19 mouse cellular contexts compared by ENCODE assay signal in the genomic region with DNA sequence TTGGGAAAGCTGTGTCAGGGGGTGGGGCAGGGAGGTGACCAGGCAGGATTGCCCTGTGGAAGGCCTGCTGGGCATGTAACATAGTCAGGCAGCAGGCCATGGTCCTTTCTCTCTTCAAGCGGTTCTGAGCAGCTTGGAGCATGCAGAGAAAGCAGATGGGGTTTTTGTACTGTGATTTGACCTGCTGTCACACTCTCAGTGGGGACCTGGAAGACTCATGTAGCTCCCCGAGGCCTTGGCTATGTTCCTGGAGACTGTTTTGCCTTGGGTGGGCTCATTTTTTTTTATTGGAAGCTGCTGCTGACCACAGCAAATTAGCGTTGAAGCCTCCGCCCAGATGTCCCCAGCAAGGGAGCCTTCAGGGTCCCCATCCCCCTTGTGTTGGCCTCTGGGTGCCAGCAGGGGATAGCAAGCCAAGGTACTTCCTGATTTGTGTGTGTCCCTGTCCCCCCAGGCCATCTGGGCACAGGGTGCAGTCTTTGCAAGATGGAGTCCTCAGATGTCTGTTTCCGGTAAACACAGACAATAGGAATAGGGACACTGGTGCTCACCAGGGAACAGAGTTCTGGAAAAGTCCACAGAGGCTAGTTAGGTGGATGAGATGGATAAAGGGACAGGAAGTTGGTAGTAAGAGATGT. TPM values are rescaled to one million over a fixed set of nuclear protein-coding genes. Genes with fewer than 3 reads are reported as not detected.
DNase-seq lines count a peak whose midpoint lies in the region; ATAC-seq and TF ChIP-seq lines count a peak whose summit lies in the region.
"Had no signal": no experiment of that assay in that cellular context is flagged by ENCODE, and none has a peak within 500 bp of the region (broad histone marks: within the 10 kb centered on the region; RNA-seq: fewer than 3 reads in every experiment).

No protein-coding gene starts in this region.

- H3K4me2 ChIP-seq in forebrain, embryonic 14.5 days (ENCODE audit: low read length): no peak overlapping the region
- no peak overlapping the region for H3K4me2 ChIP-seq in forebrain, embryonic 11.5 days (ENCODE audit: low read depth, low read length, severe bottlenecking)
- H3K4me2 ChIP-seq in forebrain, postnatal 0 days (ENCODE audit: low read depth): no peak overlapping the region
- H3K4me2 ChIP-seq: heart, embryonic 12.5 days had no signal

- peak; percentile 55; the same call in 1 of the 2 replicates for ATAC-seq in forebrain, embryonic 14.5 days
- no peak for ATAC-seq in forebrain, embryonic 11.5 days (replicated peaks; ENCODE audit: low FRiP score)
- peak; percentile 79 for ATAC-seq in forebrain, postnatal 0 days
- no peak for ATAC-seq in erythroid progenitor cell, adult 5-6 weeks (replicated peaks; ENCODE audit: low FRiP score, poor library complexity, severe bottlenecking)
- ATAC-seq: Patski had no signal

- peak; percentile 70 for DNase-seq in forebrain, embryonic 14.5 days (ENCODE audit: low spot score)
- DNase-seq in forebrain, embryonic 11.5 days (ENCODE audit: low spot score): no peak
- peak; percentile 50 for DNase-seq in retina, postnatal 1 day
- no peak for DNase-seq in retina, embryonic 14.5 days (ENCODE audit: low spot score)
- DNase-seq in forebrain, postnatal 0 days: peak; percentile 59
- no peak for DNase-seq in urinary bladder, postnatal 10 days (ENCODE audit: low spot score)
- no peak for DNase-seq in thymus, adult 18-20 months
- DNase-seq: gastrocnemius, postnatal 25 days; right cerebral cortex, postnatal 14 days had no signal

- H3K36me3 ChIP-seq in forebrain, embryonic 14.5 days (ENCODE audit: control insufficient read depth, insufficient read depth, low read length): no peaks in the 10 kb centered on the region
- H3K36me3 ChIP-seq in forebrain, embryonic 11.5 days (ENCODE audit: control insufficient read depth, insufficient read depth, low read length): no peaks in the 10 kb centered on the region
- no peaks in the 10 kb centered on the region for H3K36me3 ChIP-seq in forebrain, postnatal 0 days (ENCODE audit: insufficient read depth)
- H3K36me3 ChIP-seq: embryonic facial prominence, embryonic 10.5 days; heart, embryonic 12.5 days had no signal

- no peak overlapping the region for H3K9ac ChIP-seq in forebrain, embryonic 14.5 days (ENCODE audit: low read length)
- no peak overlapping the region for H3K9ac ChIP-seq in forebrain, embryonic 11.5 days (ENCODE audit: low read length)
- H3K9ac ChIP-seq in forebrain, postnatal 0 days: no peak overlapping the region
- H3K9ac ChIP-seq: heart, embryonic 12.5 days had no signal

- no peaks in the 10 kb centered on the region for H3K27me3 ChIP-seq in forebrain, embryonic 14.5 days (replicated peaks; ENCODE audit: control insufficient read depth, insufficient read depth, low read length)
- H3K27me3 ChIP-seq in forebrain, embryonic 11.5 days (ENCODE audit: control insufficient read depth, insufficient read depth, low read length): no peaks in the 10 kb centered on the region
- no peaks in the 10 kb centered on the region for H3K27me3 ChIP-seq in forebrain, postnatal 0 days (ENCODE audit: insufficient read depth, low read length)
- H3K27me3 ChIP-seq: heart, embryonic 12.5 days; Patski had no signal

- no peaks in the 10 kb centered on the region for H3K9me3 ChIP-seq in forebrain, embryonic 14.5 days (replicated peaks; ENCODE audit: control insufficient read depth, low read length)
- H3K9me3 ChIP-seq in forebrain, embryonic 11.5 days (ENCODE audit: control insufficient read depth, low read length): no peaks in the 10 kb centered on the region
- no peaks in the 10 kb centered on the region for H3K9me3 ChIP-seq in forebrain, postnatal 0 days (ENCODE audit: low read length)
- H3K9me3 ChIP-seq: embryonic facial prominence, embryonic 10.5 days; heart, embryonic 12.5 days had no signal

- TF ChIP-seq CTCF in forebrain, postnatal 0 days (IDR thresholded peaks at IDR 0.05; ENCODE audit: low read depth): no peak

- 57% methylated on average over 5 of the region's 5 CpGs for WGBS in forebrain, embryonic 14.5 days
- WGBS in forebrain, embryonic 11.5 days: 85% methylated on average over 5 of the region's 5 CpGs
- WGBS in forebrain, postnatal 0 days: 34% methylated on average over 5 of the region's 5 CpGs

- no peaks in the 10 kb centered on the region for H3K4me1 ChIP-seq in forebrain, embryonic 14.5 days (ENCODE audit: control insufficient read depth, insufficient read depth, low read length)
- H3K4me1 ChIP-seq in forebrain, embryonic 11.5 days (replicated peaks; ENCODE audit: control insufficient read depth, insufficient read depth, low read length): peaks cover 4% of the 10 kb centered on the region; the same call in 1 of the 2 replicates
- H3K4me1 ChIP-seq in forebrain, postnatal 0 days (ENCODE audit: insufficient read depth): no peaks in the 10 kb centered on the region

- no peak overlapping the region for H3K4me3 ChIP-seq in forebrain, embryonic 14.5 days (ENCODE audit: low read depth, low read length)
- no peak overlapping the region for H3K4me3 ChIP-seq in forebrain, embryonic 11.5 days (ENCODE audit: low read depth, low read length)
- no peak overlapping the region for H3K4me3 ChIP-seq in forebrain, postnatal 0 days (ENCODE audit: low read depth, low read length)
- H3K4me3 ChIP-seq: embryonic facial prominence, embryonic 10.5 days; heart, embryonic 12.5 days had no signal

- no peak overlapping the region for H3K27ac ChIP-seq in forebrain, embryonic 14.5 days (ENCODE audit: low read depth, low read length)
- no peak overlapping the region for H3K27ac ChIP-seq in forebrain, embryonic 11.5 days (ENCODE audit: low read depth, low read length)
- H3K27ac ChIP-seq in forebrain, postnatal 0 days (ENCODE audit: low read depth, low read length): no peak overlapping the region; the same call in 1 of the 2 replicates
- H3K27ac ChIP-seq: embryonic facial prominence, embryonic 10.5 days had no signal

RNA-seq across cellular contexts. Expression of a gene that starts 13.9 kb away (rescaled TPM):
- polyA plus RNA-seq in forebrain, embryonic 14.5 days (2014; fragmentation: Nextera tagmentation; extraction: Ambion mirVana): 12.3 and 16.7 TPM in 2 replicates
- 22.5 and 24.4 TPM in 2 replicates for polyA plus RNA-seq in forebrain, embryonic 11.5 days (2014; fragmentation: Nextera tagmentation; extraction: Ambion mirVana)
- total RNA-seq in forebrain, postnatal 0 days (2014; rRNA removed): 37.2 and 40.9 TPM in 2 replicates
- 13.5 and 18.2 TPM in 2 replicates for polyA plus RNA-seq in forebrain, postnatal 0 days (2015; fragmentation: Nextera tagmentation; extraction: Ambion mirVana)
- 143 and 148 TPM in 2 replicates for total RNA-seq in erythroid progenitor cell, adult 5-6 weeks (2015; ENCODE audit: low replicate concordance)
- 101 and 111 TPM in 2 replicates for total RNA-seq in erythroid progenitor cell, adult 5-6 weeks (2017; ENCODE audit: low replicate concordance)

RNA-seq across cellular contexts. Expression of a gene that starts 25.1 kb away (rescaled TPM):
- 1.2 and 1.7 TPM in 2 replicates for polyA plus RNA-seq in forebrain, embryonic 14.5 days (2014; fragmentation: Nextera tagmentation; extraction: Ambion mirVana)
- polyA plus RNA-seq in forebrain, embryonic 11.5 days (2014; fragmentation: Nextera tagmentation; extraction: Ambion mirVana): 0.76 and 0.77 TPM in 2 replicates
- 13.2 and 13.5 TPM in 2 replicates for total RNA-seq in forebrain, postnatal 0 days (2014; rRNA removed)
- polyA plus RNA-seq in forebrain, postnatal 0 days (2015; fragmentation: Nextera tagmentation; extraction: Ambion mirVana): 5.0 and 7.9 TPM in 2 replicates
- total RNA-seq in erythroid progenitor cell, adult 5-6 weeks (2015; ENCODE audit: low replicate concordance): 29.9 and 42.8 TPM in 2 replicates
- total RNA-seq in erythroid progenitor cell, adult 5-6 weeks (2017; ENCODE audit: low replicate concordance): 36.8 and 50.7 TPM in 2 replicates
- total RNA-seq: liver, adult 2 months; megakaryocyte, adult 5-6 weeks had no signal
- polyA plus RNA-seq: liver, adult 2 months; Patski had no signal

RNA-seq across cellular contexts. Expression of a gene that starts 25.2 kb away (rescaled TPM):
- polyA plus RNA-seq in forebrain, embryonic 14.5 days (2014; fragmentation: Nextera tagmentation; extraction: Ambion mirVana): 0.19 TPM in 1 of 2 replicates, not detected in the other
- polyA plus RNA-seq in forebrain, embryonic 11.5 days (2014; fragmentation: Nextera tagmentation; extraction: Ambion mirVana): not detected in 2 replicates
- not detected in 2 replicates for total RNA-seq in forebrain, postnatal 0 days (2014; rRNA removed)
- 0.15 and 0.28 TPM in 2 replicates for polyA plus RNA-seq in forebrain, postnatal 0 days (2015; fragmentation: Nextera tagmentation; extraction: Ambion mirVana)
- total RNA-seq in erythroid progenitor cell, adult 5-6 weeks (2015; ENCODE audit: low replicate concordance): 5.8 TPM in 1 of 2 replicates, not detected in the other
- total RNA-seq in erythroid progenitor cell, adult 5-6 weeks (2017; ENCODE audit: low replicate concordance): not detected in 2 replicates
- total RNA-seq: gastrocnemius, postnatal 25 days; liver, adult 2 months; megakaryocyte, adult 5-6 weeks had no signal
- polyA plus RNA-seq: heart, embryonic 12.5 days; kidney, embryonic 14.5 days; liver, adult 2 months; lung, embryonic 16.5 days; Patski; thymus, postnatal 0 days had no signal

RNA-seq across cellular contexts. Expression of a gene that starts 34.9 kb away (rescaled TPM):
- not detected in 2 replicates for polyA plus RNA-seq in forebrain, embryonic 14.5 days (2014; fragmentation: Nextera tagmentation; extraction: Ambion mirVana)
- not detected in 2 replicates for polyA plus RNA-seq in forebrain, embryonic 11.5 days (2014; fragmentation: Nextera tagmentation; extraction: Ambion mirVana)
- 1.7 TPM in 1 of 2 replicates, not detected in the other for total RNA-seq in forebrain, postnatal 0 days (2014; rRNA removed)
- polyA plus RNA-seq in forebrain, postnatal 0 days (2015; fragmentation: Nextera tagmentation; extraction: Ambion mirVana): not detected in 2 replicates
- not detected in 2 replicates for total RNA-seq in erythroid progenitor cell, adult 5-6 weeks (2015; ENCODE audit: low replicate concordance)
- total RNA-seq in erythroid progenitor cell, adult 5-6 weeks (2017; ENCODE audit: low replicate concordance): not detected in 2 replicates
- total RNA-seq: gastrocnemius, postnatal 25 days; left cerebral cortex, adult 8-10 months; liver, adult 2 months; megakaryocyte, adult 5-6 weeks had no signal
- polyA plus RNA-seq: embryonic facial prominence, embryonic 10.5 days; heart, embryonic 12.5 days; kidney, embryonic 14.5 days; liver, adult 2 months; lung, embryonic 16.5 days; Patski; thymus, postnatal 0 days had no signal

RNA-seq across cellular contexts. Expression of a gene that starts 48.1 kb away (rescaled TPM):
- 1.5 and 1.7 TPM in 2 replicates for polyA plus RNA-seq in forebrain, embryonic 14.5 days (2014; fragmentation: Nextera tagmentation; extraction: Ambion mirVana)
- polyA plus RNA-seq in forebrain, embryonic 11.5 days (2014; fragmentation: Nextera tagmentation; extraction: Ambion mirVana): 1.1 and 1.8 TPM in 2 replicates
- 3.0 and 4.9 TPM in 2 replicates for total RNA-seq in forebrain, postnatal 0 days (2014; rRNA removed)
- polyA plus RNA-seq in forebrain, postnatal 0 days (2015; fragmentation: Nextera tagmentation; extraction: Ambion mirVana): 2.0 TPM in 2 replicates
- not detected in 2 replicates for total RNA-seq in erythroid progenitor cell, adult 5-6 weeks (2015; ENCODE audit: low replicate concordance)
- not detected in 2 replicates for total RNA-seq in erythroid progenitor cell, adult 5-6 weeks (2017; ENCODE audit: low replicate concordance)
- polyA plus RNA-seq: Patski had no signal

Comparison
In these comparisons a context has a peak if more than half of its experiments do, and no peak if none do; other contexts are left out.
1. ATAC-seq: peak in forebrain, embryonic 14.5 days (single experiment) and forebrain, postnatal 0 days (single experiment); none in forebrain, embryonic 11.5 days (single experiment) and erythroid progenitor cell, adult 5-6 weeks (single experiment).
2. DNase-seq: peak in forebrain, embryonic 14.5 days (single experiment), retina, postnatal 1 day (single experiment) and forebrain, postnatal 0 days (single experiment); none in forebrain, embryonic 11.5 days (single experiment), retina, embryonic 14.5 days (single experiment), urinary bladder, postnatal 10 days (single experiment) and thymus, adult 18-20 months (0 of 2).